Mouse (Mus musculus) kidney, adult 2 months (tissue): Measurements from ENCODE around the gene Foxf1.

ENCODE experiments used
- CTCF ChIP-seq: fragments of 200-500 bp; conservative IDR thresholded peaks from 2 replicates; pipeline ENCODE4 v1.5.1; 2011; ENCODE audit warnings: low read depth, mild to moderate bottlenecking, control low read depth, low read length, moderate library complexity, mixed read lengths; ENCODE audit not compliant: insufficient read depth, insufficient read length
- POLR2A ChIP-seq: fragments of 200-500 bp; IDR thresholded peaks from one replicate; pipeline ENCODE4 v1.6.1; 2011; ENCODE audit warnings: low read depth, low read length, control low read depth

DNA sequence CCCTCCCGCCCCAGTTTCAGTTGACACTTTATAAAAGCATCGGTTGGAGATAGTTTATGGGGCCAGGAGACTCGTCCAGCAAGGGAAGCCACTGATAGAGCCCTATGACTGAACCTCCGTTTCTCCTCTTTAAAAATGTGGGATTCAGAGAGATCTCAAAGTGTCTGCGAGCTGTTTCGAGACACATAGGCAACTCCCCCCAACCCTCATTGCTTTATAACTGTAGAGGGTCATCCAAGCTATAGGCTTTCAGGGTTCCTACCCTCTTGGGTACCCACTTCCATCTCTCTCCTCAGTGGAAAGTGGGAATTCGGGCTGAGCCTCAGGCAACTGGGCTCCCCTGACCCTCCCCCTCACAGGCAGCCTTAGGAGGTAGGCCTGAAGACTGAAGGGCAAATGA, 2.8 kb upstream of the Foxf1 start:
- no peak for TF ChIP-seq CTCF
- no peak for TF ChIP-seq POLR2A
